Mouse (Mus musculus) embryonic fibroblast, embryonic 13.5 days (primary cell): Measurements from ENCODE around the gene Muc3.

Source experiments
- CTCF ChIP-seq: IDR thresholded peaks from 2 replicates; pipeline ENCODE4 v1.5.1; 2011; ENCODE audit warnings: mild to moderate bottlenecking, control low read depth, low read length, moderate library complexity, borderline replicate concordance; ENCODE audit not compliant: insufficient read depth
- POLR2A ChIP-seq: IDR thresholded peaks from 2 replicates; pipeline ENCODE4 v1.6.1; 2011; ENCODE audit warnings: low read depth, mild to moderate bottlenecking, control low read depth, low read length, moderate library complexity

- TF ChIP-seq CTCF, result no peak
- TF ChIP-seq POLR2A, result no peak
These were observed 41.5 kb downstream of the Muc3 start for GRCm38 (mm10) chr5:137107670-137108069.
